Mouse (Mus musculus): ENCODE measurements around the gene Eef1akmt2. TPM values are rescaled to one million over a fixed set of nuclear protein-coding genes. Genes with fewer than 3 reads are reported as not detected.
A peak's percentile ranks its signal among the peaks of the same experiment; 100 is the strongest.

Gene Eef1akmt2
- polyA plus RNA-seq, 1 experiment from 2014 or later: 66.5 TPM

DNA sequence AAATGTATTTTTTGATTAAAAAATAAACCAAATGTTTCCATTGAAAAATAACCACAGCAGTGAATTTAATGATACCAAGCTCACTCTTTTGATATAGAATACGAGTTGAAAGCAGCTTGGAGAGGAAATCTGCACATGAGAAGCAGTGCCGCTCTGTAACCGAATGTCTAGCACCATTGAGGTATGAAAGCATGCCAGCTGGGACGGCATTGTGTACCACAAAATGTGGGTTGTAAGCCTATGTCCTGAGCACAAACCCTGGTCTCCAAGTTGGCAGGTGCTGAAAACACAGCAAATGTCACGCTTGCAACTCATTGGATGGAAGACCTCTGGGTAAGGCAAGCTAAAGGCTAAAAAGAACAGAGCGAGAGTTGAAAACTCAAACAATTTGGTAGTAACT is 35.4 kb downstream of the Eef1akmt2 start:
- Histone ChIP-seq H3K9me3 (ENCODE audit: control insufficient read depth, low read length) (no peaks in the 10 kb centered on the region), H3K36me3 (ENCODE audit: control insufficient read depth, insufficient read depth, low read length) (no peaks in the 10 kb centered on the region), H3K4me3 (ENCODE audit: low read depth, low read length) (no peak overlapping the region), H3K4me2 (ENCODE audit: low read depth) (no peak overlapping the region), H3K9ac (ENCODE audit: low read length) (no peak overlapping the region), H3K27ac (ENCODE audit: low read depth, low read length) (no peak overlapping the region), H3K4me1 (ENCODE audit: control insufficient read depth, insufficient read depth, low read length) (peaks cover 8% of the 10 kb centered on the region; the same call in 1 of the 2 replicates), H3K27me3 (ENCODE audit: control insufficient read depth, insufficient read depth, low read length) (no peaks in the 10 kb centered on the region)
- WGBS: 84% methylated on average over 6 of the region's 6 CpGs
- DNase-seq (ENCODE audit: low spot score) (no peak), ATAC-seq (ENCODE audit: insufficient read depth, low FRiP score, low TSS enrichment) (no peak)

- no peaks in the 10 kb centered on the region for H3K36me3 ChIP-seq (ENCODE audit: control insufficient read depth, insufficient read depth, low read length)
- peaks cover 12% of the 10 kb centered on the region for H3K4me1 ChIP-seq (ENCODE audit: control insufficient read depth, insufficient read depth, low read length)
- H3K27me3 ChIP-seq (ENCODE audit: control insufficient read depth, insufficient read depth, low read length): no peaks in the 10 kb centered on the region
- no peak overlapping the region for H3K4me3 ChIP-seq (ENCODE audit: low read depth, low read length)
- no peaks in the 10 kb centered on the region for H3K9me3 ChIP-seq (ENCODE audit: control insufficient read depth, low read length)
- no peak overlapping the region for H3K9ac ChIP-seq (ENCODE audit: low read length)
- 61% methylated on average over 2 of the region's 2 CpGs for WGBS
- H3K27ac ChIP-seq (ENCODE audit: low read depth, low read length): no peak overlapping the region
- no peak for DNase-seq (ENCODE audit: low spot score)
- H3K4me2 ChIP-seq (ENCODE audit: low read depth): no peak overlapping the region
- no peak for ATAC-seq (ENCODE audit: insufficient read depth, low FRiP score, low TSS enrichment)
Measured at GRCm38 (mm10) chr7:132816528-132816927, 35.9 kb downstream of the Eef1akmt2 start.

GRCm38 (mm10) chr7:132815081-132815480 is 37.4 kb downstream of the Eef1akmt2 start:
- no peak for ATAC-seq (ENCODE audit: insufficient read depth, low FRiP score, low TSS enrichment)
- no peaks in the 10 kb centered on the region for H3K9me3 ChIP-seq (ENCODE audit: control insufficient read depth, low read length)
- H3K36me3 ChIP-seq (ENCODE audit: control insufficient read depth, insufficient read depth, low read length): no peaks in the 10 kb centered on the region
- no peak overlapping the region for H3K27ac ChIP-seq (ENCODE audit: low read depth, low read length)
- H3K4me2 ChIP-seq (ENCODE audit: low read depth): no peak overlapping the region
- H3K4me3 ChIP-seq (ENCODE audit: low read depth, low read length): no peak overlapping the region
- H3K27me3 ChIP-seq (ENCODE audit: control insufficient read depth, insufficient read depth, low read length): no peaks in the 10 kb centered on the region
- 54% methylated on average over 5 of the region's 5 CpGs for WGBS
- peaks cover 20% of the 10 kb centered on the region for H3K4me1 ChIP-seq (ENCODE audit: control insufficient read depth, insufficient read depth, low read length)
- DNase-seq (ENCODE audit: low spot score): no peak
- H3K9ac ChIP-seq (ENCODE audit: low read length): no peak overlapping the region

DNA sequence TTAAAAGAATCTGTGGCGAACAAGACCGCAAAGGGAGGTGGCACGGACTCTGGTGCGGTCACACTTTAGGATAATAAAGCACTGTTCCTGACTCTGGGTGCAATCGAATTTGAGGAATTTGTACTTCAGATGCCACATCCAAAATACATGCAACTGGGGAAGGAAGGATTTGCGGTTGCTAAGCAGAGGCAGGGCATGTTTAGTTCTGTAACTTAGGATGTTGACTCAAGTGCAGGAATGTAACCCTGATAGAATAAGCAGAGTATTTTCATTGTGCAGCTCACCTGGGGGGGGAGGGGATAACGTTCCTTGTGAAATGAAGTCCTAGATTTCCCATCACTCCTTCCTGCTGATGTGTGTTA is 38.4 kb downstream of the Eef1akmt2 start:
- H3K9me3 ChIP-seq (ENCODE audit: control insufficient read depth, low read length): no peaks in the 10 kb centered on the region
- H3K27ac ChIP-seq (ENCODE audit: low read depth, low read length): peak overlapping the region; percentile 91; the same call in 1 of the 2 replicates
- no peaks in the 10 kb centered on the region for H3K36me3 ChIP-seq (ENCODE audit: control insufficient read depth, insufficient read depth, low read length)
- H3K4me3 ChIP-seq (ENCODE audit: low read depth, low read length): peak overlapping the region; percentile 61
- DNase-seq (ENCODE audit: low spot score): no peak
- WGBS: 4% methylated on average over 7 of the region's 7 CpGs
- H3K4me1 ChIP-seq (ENCODE audit: control insufficient read depth, insufficient read depth, low read length): peaks cover 30% of the 10 kb centered on the region
- peak overlapping the region; percentile 74 for H3K9ac ChIP-seq (ENCODE audit: low read length)
- no peak for ATAC-seq (ENCODE audit: insufficient read depth, low FRiP score, low TSS enrichment)
- peak overlapping the region; percentile 87 for H3K4me2 ChIP-seq (ENCODE audit: low read depth)
- no peaks in the 10 kb centered on the region for H3K27me3 ChIP-seq (ENCODE audit: control insufficient read depth, insufficient read depth, low read length)

DNA sequence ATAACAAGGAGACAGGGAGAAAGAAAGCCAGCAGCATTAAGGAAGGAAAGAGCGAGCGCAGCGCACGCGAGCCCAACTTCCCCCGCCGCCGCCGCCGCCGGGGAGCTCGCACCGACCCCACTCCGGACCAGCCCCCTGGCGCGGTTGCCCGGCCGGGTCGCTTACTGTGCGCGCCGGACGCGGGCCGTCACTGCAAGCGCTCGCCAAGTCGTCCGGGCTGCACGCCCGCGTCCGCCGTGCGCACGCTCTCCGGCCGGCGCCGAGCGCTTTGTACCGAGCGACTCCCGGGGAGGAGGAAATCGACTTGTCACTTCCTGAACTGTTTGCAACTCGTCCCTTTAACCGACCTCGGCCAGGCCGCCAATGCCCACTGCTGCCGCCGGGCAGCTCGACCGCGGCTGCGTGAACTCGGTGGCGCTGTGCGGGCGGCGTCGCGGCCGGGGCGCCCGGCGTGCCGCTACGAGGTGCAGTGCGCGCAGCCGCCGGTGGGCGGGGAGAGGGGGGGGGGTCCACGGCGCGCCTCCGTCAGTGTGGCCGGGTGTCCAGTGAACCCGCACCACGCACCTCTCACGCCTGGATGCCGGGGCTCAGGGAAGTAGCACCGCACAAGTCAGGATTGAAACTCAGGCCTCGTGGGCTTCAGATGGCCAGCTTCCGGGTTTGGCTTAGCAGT is 38.9 kb downstream of the Eef1akmt2 start, which contains the start of gene Fam53b:
Gene Fam53b (minus strand): TSS at position 471 of the 673 bp plus-strand sequence.
- H3K9me3 ChIP-seq (ENCODE audit: control insufficient read depth, low read length): no peaks in the 10 kb centered on the region
- no peaks in the 10 kb centered on the region for H3K36me3 ChIP-seq (ENCODE audit: control insufficient read depth, insufficient read depth, low read length)
- DNase-seq (ENCODE audit: low spot score) (peak; percentile 83), ATAC-seq (ENCODE audit: insufficient read depth, low FRiP score, low TSS enrichment) (peak; percentile 58)
- H3K4me1 ChIP-seq (ENCODE audit: control insufficient read depth, insufficient read depth, low read length): peaks cover 35% of the 10 kb centered on the region
- H3K27me3 ChIP-seq (ENCODE audit: control insufficient read depth, insufficient read depth, low read length): no peaks in the 10 kb centered on the region
- H3K27ac ChIP-seq (ENCODE audit: low read depth, low read length): peak within 1 kb of the TSS; percentile 91
- H3K9ac ChIP-seq (ENCODE audit: low read length): peak within 1 kb of the TSS; percentile 74
- under 1% methylated on average over 84 of the region's 85 CpGs for WGBS
- H3K4me2 ChIP-seq (ENCODE audit: low read depth): peak within 1 kb of the TSS; percentile 87
- peak within 1 kb of the TSS; percentile 61 for H3K4me3 ChIP-seq (ENCODE audit: low read depth, low read length)

DNA sequence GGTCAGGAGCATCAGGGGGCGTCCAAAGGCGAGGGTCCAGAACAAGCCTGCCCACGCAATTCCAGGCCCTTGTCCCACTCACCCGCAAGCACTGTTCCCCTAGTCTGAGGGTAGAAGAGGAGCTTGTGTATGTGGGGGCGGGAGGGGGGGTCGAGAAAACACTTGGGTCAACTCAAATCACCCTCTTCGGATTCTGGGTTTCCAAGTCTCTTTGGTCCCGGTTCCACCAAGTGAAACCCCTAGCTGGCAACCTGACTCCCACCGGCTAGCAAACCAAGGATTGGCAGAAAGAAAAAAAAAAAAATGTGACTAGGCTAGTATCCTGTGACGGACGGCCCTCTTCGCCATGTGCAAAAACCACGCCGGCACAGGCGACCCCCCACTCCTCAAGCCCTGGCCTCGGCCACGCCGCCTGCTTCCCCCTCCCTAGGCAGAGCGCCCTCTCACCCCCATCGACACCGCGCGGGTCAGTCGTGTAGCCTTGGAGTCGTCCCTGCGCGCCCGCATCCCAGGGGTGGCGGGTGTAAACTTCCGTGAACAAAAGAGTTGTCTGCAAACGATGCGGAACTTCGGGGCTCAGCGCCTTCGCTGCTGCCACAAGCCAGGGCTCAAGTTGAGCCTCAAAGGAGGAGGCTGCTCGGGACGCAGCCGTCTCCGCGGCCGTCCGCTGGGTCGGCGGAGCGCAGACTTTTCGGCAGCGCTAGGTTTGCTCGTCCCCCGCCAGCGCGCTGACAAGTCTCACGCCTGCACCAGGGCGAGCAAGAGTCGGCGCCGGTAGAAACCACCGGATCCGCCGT is 39.7 kb downstream of the Eef1akmt2 start:
- peak overlapping the region; percentile 74 for H3K9ac ChIP-seq (ENCODE audit: low read length)
- peak; percentile 32 for ATAC-seq (ENCODE audit: insufficient read depth, low FRiP score, low TSS enrichment)
- 0% methylated on average over 59 of the region's 59 CpGs for WGBS

DNA sequence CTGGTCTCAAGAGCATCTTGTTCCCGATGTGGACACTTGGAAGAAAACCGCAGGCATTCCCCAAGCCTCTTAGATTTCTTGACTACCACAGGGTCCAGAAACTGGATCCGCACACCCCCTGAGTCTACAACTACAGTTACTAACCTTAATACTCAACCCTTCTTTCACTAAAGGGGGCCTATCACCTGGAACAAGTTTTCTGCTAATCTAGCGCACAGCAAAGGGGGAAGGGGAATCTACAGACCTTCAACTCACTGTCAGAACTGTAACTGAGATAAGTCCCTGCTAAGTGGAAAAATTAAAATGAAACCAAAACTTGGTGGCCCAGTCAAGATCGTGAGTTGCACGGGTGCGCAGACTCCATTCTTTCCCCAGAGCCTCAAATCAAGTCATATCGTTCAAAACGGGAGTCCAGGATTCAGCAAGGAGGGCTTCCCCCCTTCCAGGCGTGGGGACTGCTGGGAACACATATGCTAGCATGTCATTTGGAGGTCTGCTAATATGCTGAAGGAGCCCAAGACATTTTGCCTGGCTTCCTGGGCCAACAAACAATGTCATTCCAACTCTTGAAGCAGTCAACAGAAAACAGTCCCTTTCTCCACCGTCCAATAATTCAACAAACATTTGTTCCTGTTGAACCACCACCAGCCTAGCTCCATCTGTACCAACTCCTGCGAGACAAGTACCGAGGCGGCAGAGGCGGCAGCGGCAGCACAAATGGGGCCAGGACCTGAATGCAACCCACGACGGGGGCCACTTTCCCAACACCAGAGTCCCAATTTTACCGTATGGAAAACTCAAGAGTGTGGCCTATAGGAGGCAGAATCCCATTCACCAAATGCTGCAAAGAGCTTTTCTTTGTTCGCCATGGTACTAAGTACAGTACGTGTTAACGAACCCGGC is 40.5 kb downstream of the Eef1akmt2 start:
- DNase-seq (ENCODE audit: low spot score): peak; percentile 39
- ATAC-seq (ENCODE audit: insufficient read depth, low FRiP score, low TSS enrichment): no peak
- Histone ChIP-seq H3K4me3 (ENCODE audit: low read depth, low read length) (peak overlapping the region; percentile 61), H3K4me2 (ENCODE audit: low read depth) (peak overlapping the region; percentile 87), H3K27me3 (ENCODE audit: control insufficient read depth, insufficient read depth, low read length) (no peaks in the 10 kb centered on the region), H3K9me3 (ENCODE audit: control insufficient read depth, low read length) (no peaks in the 10 kb centered on the region), H3K4me1 (ENCODE audit: control insufficient read depth, insufficient read depth, low read length) (peaks cover 49% of the 10 kb centered on the region), H3K27ac (ENCODE audit: low read depth, low read length) (no peak overlapping the region), H3K36me3 (ENCODE audit: control insufficient read depth, insufficient read depth, low read length) (no peaks in the 10 kb centered on the region), H3K9ac (ENCODE audit: low read length) (peak overlapping the region; percentile 74)
- 11% methylated on average over 23 of the region's 23 CpGs for WGBS

More for the DNA sequence above, 39.7 kb downstream of the Eef1akmt2 start:
- Histone ChIP-seq H3K9me3 (ENCODE audit: control insufficient read depth, low read length) (no peaks in the 10 kb centered on the region), H3K4me3 (ENCODE audit: low read depth, low read length) (peak overlapping the region; percentile 61), H3K36me3 (ENCODE audit: control insufficient read depth, insufficient read depth, low read length) (no peaks in the 10 kb centered on the region), H3K27me3 (ENCODE audit: control insufficient read depth, insufficient read depth, low read length) (no peaks in the 10 kb centered on the region), H3K27ac (ENCODE audit: low read depth, low read length) (peak overlapping the region; percentile 91), H3K4me2 (ENCODE audit: low read depth) (peak overlapping the region; percentile 87), H3K4me1 (ENCODE audit: control insufficient read depth, insufficient read depth, low read length) (peaks cover 41% of the 10 kb centered on the region)
- peak; percentile 76 for DNase-seq (ENCODE audit: low spot score)

DNA sequence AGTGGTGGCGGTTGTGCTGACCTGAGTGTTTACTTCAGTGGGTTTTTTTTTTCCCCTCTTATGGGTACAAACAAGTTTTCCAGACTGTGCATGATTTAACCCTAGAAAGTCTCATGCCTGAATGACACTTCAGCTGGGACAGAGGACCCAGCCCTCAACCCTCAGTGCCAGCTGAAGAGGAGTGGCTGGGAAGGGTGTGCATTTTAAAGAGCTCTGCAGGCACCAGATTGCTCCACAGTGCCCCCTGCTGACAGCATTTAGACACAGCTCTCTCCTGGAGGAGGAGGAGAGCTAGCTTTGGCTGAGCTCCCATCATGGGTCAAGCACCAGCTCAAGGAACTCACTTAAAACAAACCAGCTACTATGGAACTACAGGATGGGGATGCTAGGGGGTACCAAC is 41.6 kb downstream of the Eef1akmt2 start:
- Histone ChIP-seq H3K9ac (ENCODE audit: low read length) (no peak overlapping the region), H3K36me3 (ENCODE audit: control insufficient read depth, insufficient read depth, low read length) (no peaks in the 10 kb centered on the region), H3K27ac (ENCODE audit: low read depth, low read length) (0 out of 2 replicates have a peak overlapping the region, but pooled peaks have one; percentile 45), H3K9me3 (ENCODE audit: control insufficient read depth, low read length) (no peaks in the 10 kb centered on the region), H3K4me3 (ENCODE audit: low read depth, low read length) (no peak overlapping the region), H3K4me2 (ENCODE audit: low read depth) (peak overlapping the region; percentile 3; the same call in 1 of the 2 replicates), H3K27me3 (ENCODE audit: control insufficient read depth, insufficient read depth, low read length) (no peaks in the 10 kb centered on the region), H3K4me1 (ENCODE audit: control insufficient read depth, insufficient read depth, low read length) (peaks cover 54% of the 10 kb centered on the region)
- peak; percentile 7; the same call in 1 of the 2 replicates for ATAC-seq (ENCODE audit: insufficient read depth, low FRiP score, low TSS enrichment)
- peak; percentile 87 for DNase-seq (ENCODE audit: low spot score)
- 52% methylated on average over 1 of the region's 1 CpGs for WGBS
